Mouse (Mus musculus) spleen, adult 2 months (tissue): Measurements from ENCODE around the gene Avpi1. TPM values are rescaled to one million over a fixed set of nuclear protein-coding genes. Genes with fewer than 3 reads are reported as not detected.

Source experiments
- DNase-seq, 2 experiments: peaks; one replicate each; pipeline versions ENCODE4 v3.0.0 to v3.0.0-alpha.2; 2012 to 2021; ENCODE audit warnings: low spot score in 2 of 2, low read depth in 1 of 2
- H3K27ac ChIP-seq: fragments of 200-500 bp; 2 replicates; pipeline ENCODE4 v1.5.1; 2012; ENCODE audit warnings: low read length, inconsistent platforms; ENCODE audit not compliant: insufficient read depth
- H3K27me3 ChIP-seq: fragments of 200-500 bp; 2 replicates; pipeline ENCODE4 v1.6.1; 2012; ENCODE audit warnings: mild to moderate bottlenecking, moderate library complexity, low read length, inconsistent platforms; ENCODE audit not compliant: control insufficient read depth, insufficient read depth
- H3K36me3 ChIP-seq: fragments of 200-500 bp; 2 replicates; pipeline ENCODE4 v1.6.1; 2012; ENCODE audit warnings: mild to moderate bottlenecking, low read length, inconsistent platforms; ENCODE audit not compliant: control insufficient read depth, insufficient read depth
- H3K4me1 ChIP-seq: fragments of 200-500 bp; 2 replicates; pipeline ENCODE4 v1.6.1; 2011; ENCODE audit warnings: inconsistent platforms; ENCODE audit not compliant: control insufficient read depth, insufficient read depth, insufficient read length
- H3K4me3 ChIP-seq: fragments of 200-500 bp; 2 replicates; pipeline ENCODE4 v1.5.1; 2011; ENCODE audit warnings: mild to moderate bottlenecking, inconsistent platforms; ENCODE audit not compliant: insufficient read depth, insufficient read length; ENCODE audit errors: extremely low read depth
- CTCF ChIP-seq: fragments of 200-500 bp; IDR thresholded peaks from 2 replicates; pipeline ENCODE4 v1.5.1; 2011; ENCODE audit warnings: mild to moderate bottlenecking, inconsistent platforms; ENCODE audit not compliant: insufficient read depth, insufficient read length, insufficient replicate concordance; ENCODE audit errors: extremely low read depth
- POLR2A ChIP-seq: fragments of 200-500 bp; IDR thresholded peaks from 2 replicates; pipeline ENCODE4 v1.6.1; 2011; ENCODE audit warnings: low read depth, low read length, inconsistent platforms
- WGBS: fragments of 180-500 bp; shearing (Covaris S2); methylation state at CpG from one replicate; pipeline ENCODE4 v1.1.7; 2018; 5-methylcytosine and 5-hydroxymethylcytosine counted together
- polyA plus RNA-seq: library from polyadenylated mRNA; depleted of rRNA; stranded (reverse); fragments of >200 nt; gene quantifications from 2 replicates; pipeline ENCODE4 v1.2.3, GENCODE M21; 2012

The Avpi1 gene
- polyA plus RNA-seq, 1 experiment: 13.4 TPM

- Histone ChIP-seq H3K36me3 (no peaks in the 10 kb centered on the region), H3K27me3 (peaks cover 7% of the 10 kb centered on the region), H3K4me1 (peaks cover 11% of the 10 kb centered on the region), H3K27ac (no peak overlapping the region), H3K4me3 (no peak overlapping the region)
- no peak for TF ChIP-seq POLR2A
- TF ChIP-seq CTCF: peak; percentile 82
- peak; percentile 29 to 60 for DNase-seq
- 19% methylated on average over 6 of the region's 6 CpGs for WGBS
These were observed 23.1 kb upstream of the Avpi1 start for GRCm38 (mm10) chr19:42151990-42152389.

- Histone ChIP-seq H3K27ac (peak overlapping the region; percentile 85), H3K4me3 (peak overlapping the region; percentile 80), H3K36me3 (no peaks in the 10 kb centered on the region), H3K27me3 (peaks cover 7% of the 10 kb centered on the region), H3K4me1 (peaks cover 12% of the 10 kb centered on the region)
- no peak for TF ChIP-seq POLR2A
- no peak for TF ChIP-seq CTCF
- WGBS: 78% methylated on average over 7 of the region's 7 CpGs
- DNase-seq: no peak
These were observed 19.7 kb upstream of the Avpi1 start for GRCm38 (mm10) chr19:42148569-42148860.

- Histone ChIP-seq H3K27me3 (peaks cover 7% of the 10 kb centered on the region), H3K4me1 (peaks cover 12% of the 10 kb centered on the region), H3K36me3 (no peaks in the 10 kb centered on the region), H3K27ac (peak overlapping the region; percentile 85), H3K4me3 (peak overlapping the region; percentile 80)
- TF ChIP-seq POLR2A (no peak), CTCF (no peak)
- WGBS: 6% methylated on average over 63 of the region's 63 CpGs
- DNase-seq: peak in 1 of 2 experiments; percentile 24
These were observed 19.1 kb upstream of the Avpi1 start for GRCm38 (mm10) chr19:42147769-42148568.

- DNase-seq: peak in 1 of 2 experiments; percentile 39
These were observed 18.4 kb upstream of the Avpi1 start, which contains the start of gene Marveld1 for GRCm38 (mm10) chr19:42147170-42147768. Gene Marveld1 (plus strand): TSS chr19:42147400.

GRCm38 (mm10) chr19:42146276-42147010 lies 17.6 kb upstream of the Avpi1 start:
- no peaks in the 10 kb centered on the region for H3K36me3 ChIP-seq
- H3K27ac ChIP-seq: peak overlapping the region; percentile 52; the same call in 1 of the 2 replicates
- no peak for DNase-seq
- no peak overlapping the region for H3K4me3 ChIP-seq
- TF ChIP-seq POLR2A: no peak
- TF ChIP-seq CTCF: no peak
- H3K27me3 ChIP-seq: peaks cover 7% of the 10 kb centered on the region
- WGBS: 94% methylated on average over 9 of the region's 9 CpGs
- H3K4me1 ChIP-seq: peaks cover 12% of the 10 kb centered on the region

More at GRCm38 (mm10) chr19:42147170-42147768, 18.4 kb upstream of the Avpi1 start, which contains the start of gene Marveld1:
- WGBS: 1% methylated on average over 47 of the region's 57 CpGs
- Histone ChIP-seq H3K4me3 (peak within 1 kb of the TSS; percentile 80), H3K27ac (peak within 1 kb of the TSS; percentile 85), H3K4me1 (peaks cover 12% of the 10 kb centered on the region), H3K27me3 (peaks cover 7% of the 10 kb centered on the region), H3K36me3 (no peaks in the 10 kb centered on the region)
- TF ChIP-seq POLR2A (no peak), CTCF (no peak)

- DNase-seq: no peak
- Histone ChIP-seq H3K27ac (no peak overlapping the region), H3K4me3 (no peak overlapping the region), H3K4me1 (peaks cover 12% of the 10 kb centered on the region), H3K36me3 (no peaks in the 10 kb centered on the region), H3K27me3 (peaks cover 7% of the 10 kb centered on the region)
- TF ChIP-seq POLR2A (no peak), CTCF (no peak)
- WGBS: 93% methylated on average over 2 of the region's 2 CpGs
These were observed 16.9 kb upstream of the Avpi1 start for GRCm38 (mm10) chr19:42145731-42146130.
